Mouse (Mus musculus) liver, embryonic 14.5 days (tissue): ENCODE results near the gene Marcksl1. TPM values are rescaled to one million over a fixed set of nuclear protein-coding genes. Genes with fewer than 3 reads are reported as not detected.
A peak's percentile ranks its signal among the peaks of the same experiment; 100 is the strongest.
"Not testable (repeated sequence)": the region's sequence is repeated elsewhere in the genome, so short reads cannot be mapped to it uniquely, and the experiment has no call there.

Experiments used
- ATAC-seq: fragments of 200-750 bp; cut with Nextera tagmentation; 2 replicates; pipeline ENCODE4 v1.8.0; 2017; ENCODE audit warnings: moderate number of reproducible peaks, mild to moderate bottlenecking, moderate library complexity; ENCODE audit not compliant: insufficient read depth
- DNase-seq, 3 experiments: peaks; one replicate each; pipeline ENCODE4 v3.0.0-alpha.2; 2012 to 2013; ENCODE audit warnings: low read depth in 3 of 3, low spot score in 3 of 3
- H3K27ac ChIP-seq: fragments of 300-500 bp; sonication (generic); 2 replicates; pipeline ENCODE4 v1.5.1; 2014; ENCODE audit warnings: moderate library complexity, mild to moderate bottlenecking, control low read depth, inconsistent platforms
- H3K27me3 ChIP-seq: fragments of 300-500 bp; sonication (generic); 2 replicates; pipeline ENCODE4 v1.6.1; 2014; ENCODE audit warnings: mild to moderate bottlenecking, low read length, moderate library complexity; ENCODE audit not compliant: control insufficient read depth, insufficient read depth
- H3K36me3 ChIP-seq: fragments of 300-500 bp; sonication (generic); replicated peaks from 2 replicates; pipeline ENCODE4 v1.6.1; 2014; ENCODE audit warnings: low read depth; ENCODE audit not compliant: control insufficient read depth, insufficient read depth
- H3K4me1 ChIP-seq, 2 experiments: fragments of 200-500 bp in 1 of 2; fragments of 300-500 bp in 1 of 2; sonication (generic) in 1 of 2; replicated peaks; 2 replicates each; pipeline ENCODE4 v1.6.1; 2012 to 2014; ENCODE audit warnings: antibody characterized with exemption in 1 of 2, inconsistent platforms in 1 of 2, low read length in 1 of 2; ENCODE audit not compliant: control insufficient read depth in 2 of 2, insufficient read depth in 2 of 2
- H3K4me2 ChIP-seq: fragments of 300-500 bp; sonication (generic); 2 replicates; pipeline ENCODE4 v1.6.1; 2014; ENCODE audit warnings: low read depth, mild to moderate bottlenecking, control low read depth, moderate library complexity
- H3K4me3 ChIP-seq, 2 experiments: fragments of 200-500 bp in 1 of 2; fragments of 300-500 bp in 1 of 2; sonication (generic) in 1 of 2; 2 replicates each; pipeline ENCODE4 v1.5.1; 2012 to 2014; ENCODE audit warnings: low read depth in 2 of 2, low read length in 2 of 2, mild to moderate bottlenecking in 2 of 2, control low read depth in 1 of 2, inconsistent platforms in 1 of 2, moderate library complexity in 1 of 2; ENCODE audit not compliant: insufficient read depth in 1 of 2
- H3K9ac ChIP-seq: fragments of 300-500 bp; sonication (generic); replicated peaks from 2 replicates; pipeline ENCODE4 v1.6.1; 2014; ENCODE audit warnings: mild to moderate bottlenecking, control low read depth, moderate library complexity
- H3K9me3 ChIP-seq: fragments of 300-500 bp; sonication (generic); 2 replicates; pipeline ENCODE4 v1.6.1; 2016; ENCODE audit warnings: low read length, mixed read lengths; ENCODE audit not compliant: control insufficient read depth
- CTCF ChIP-seq: IDR thresholded peaks from 2 replicates; pipeline ENCODE4 v1.5.1; 2016; ENCODE audit warnings: antibody characterized with exemption, low read depth, control low read depth
- EP300 ChIP-seq: IDR thresholded peaks from 2 replicates; pipeline ENCODE4 v1.6.1; 2016; ENCODE audit warnings: antibody characterized with exemption, low read depth
- WGBS: fragments of 180-500 bp; shearing (Covaris S2); extraction: QIAGEN DNeasy Blood & Tissue Kit; methylation state at CpG from one replicate; pipeline ENCODE4 v1.1.7; 2014; ENCODE audit not compliant: insufficient replicate concordance; 5-methylcytosine and 5-hydroxymethylcytosine counted together
- polyA plus RNA-seq, 2 experiments: library from polyadenylated mRNA; depleted of rRNA in 1 of 2; stranded (reverse) in 1 of 2; unstranded in 1 of 2; fragments of >200 nt; fragmentation: Nextera tagmentation in 1 of 2; extraction: Ambion mirVana in 1 of 2; gene quantifications; 2 replicates each; pipeline versions ENCODE4 v1.2.1 to v1.2.3; 2012 to 2014

The Marcksl1 gene
- polyA plus RNA-seq, 2 experiments: 34.8 to 38.2 TPM

DNA sequence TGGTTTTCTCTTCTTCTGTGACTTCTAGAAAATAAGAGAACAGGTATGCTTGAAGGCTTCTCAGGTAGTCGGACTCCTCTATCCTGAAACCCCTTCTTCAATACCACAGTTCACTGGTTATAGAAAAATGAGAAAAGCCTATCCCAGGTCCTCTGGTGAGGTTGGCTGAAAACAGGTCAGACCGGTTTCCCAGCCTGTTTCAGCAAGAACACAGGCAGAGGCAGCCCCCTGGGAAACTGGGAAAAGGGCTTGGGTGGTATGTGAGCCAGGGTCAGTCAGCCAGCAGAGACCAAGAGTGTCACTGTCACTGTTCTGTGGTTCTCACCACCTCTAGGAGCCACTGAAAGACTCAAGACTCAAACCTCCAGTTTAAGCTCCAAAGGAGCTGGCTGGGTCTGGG lies 3.5 kb downstream of the Marcksl1 start:
- no peak overlapping the region for H3K4me3 ChIP-seq
- H3K27ac ChIP-seq: no peak overlapping the region
- DNase-seq (no peak), ATAC-seq (no peak)
- H3K9ac ChIP-seq: no peak overlapping the region
- WGBS: 61% methylated on average over 2 of the region's 2 CpGs
- H3K4me1 ChIP-seq: peaks cover 0 to 5% of the 10 kb centered on the region in 2 experiments; a peak in 1 of 4 replicates
- no peaks in the 10 kb centered on the region for H3K9me3 ChIP-seq
- no peak for TF ChIP-seq EP300
- no peak for TF ChIP-seq CTCF
- H3K27me3 ChIP-seq: peaks cover 13% of the 10 kb centered on the region
- H3K36me3 ChIP-seq: peaks cover 37% of the 10 kb centered on the region
- H3K4me2 ChIP-seq: no peak overlapping the region

DNA sequence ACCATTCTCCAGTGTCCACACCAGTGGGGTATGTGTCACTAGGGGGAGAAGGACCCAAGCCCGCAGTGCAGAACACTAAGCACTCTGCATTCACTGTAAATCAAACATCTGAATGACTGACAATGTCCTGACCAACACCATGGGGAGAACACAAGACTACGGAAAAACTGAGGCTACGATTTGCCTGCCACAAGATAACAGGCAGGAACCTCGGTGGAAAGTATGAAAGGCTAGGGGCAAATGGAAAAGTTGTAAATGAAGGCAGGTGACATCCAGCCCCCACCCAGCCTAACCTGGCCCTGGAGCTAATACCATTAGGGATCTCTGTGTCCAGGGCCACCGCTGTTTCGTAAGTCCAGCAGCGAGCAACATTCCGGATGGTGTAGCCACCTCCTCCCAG lies 5.1 kb downstream of the Marcksl1 start:
- ATAC-seq (no peak), DNase-seq (no peak)
- H3K9ac ChIP-seq: no peak overlapping the region
- no peaks in the 10 kb centered on the region for H3K9me3 ChIP-seq
- no peak overlapping the region for H3K27ac ChIP-seq
- H3K4me2 ChIP-seq: no peak overlapping the region
- H3K4me3 ChIP-seq: no peak overlapping the region
- no peak for TF ChIP-seq CTCF
- no peak for TF ChIP-seq EP300
- WGBS: 90% methylated on average over 8 of the region's 8 CpGs
- peaks cover 3% of the 10 kb centered on the region for H3K27me3 ChIP-seq
- no peaks in the 10 kb centered on the region for H3K4me1 ChIP-seq
- H3K36me3 ChIP-seq: peaks cover 53% of the 10 kb centered on the region

DNA sequence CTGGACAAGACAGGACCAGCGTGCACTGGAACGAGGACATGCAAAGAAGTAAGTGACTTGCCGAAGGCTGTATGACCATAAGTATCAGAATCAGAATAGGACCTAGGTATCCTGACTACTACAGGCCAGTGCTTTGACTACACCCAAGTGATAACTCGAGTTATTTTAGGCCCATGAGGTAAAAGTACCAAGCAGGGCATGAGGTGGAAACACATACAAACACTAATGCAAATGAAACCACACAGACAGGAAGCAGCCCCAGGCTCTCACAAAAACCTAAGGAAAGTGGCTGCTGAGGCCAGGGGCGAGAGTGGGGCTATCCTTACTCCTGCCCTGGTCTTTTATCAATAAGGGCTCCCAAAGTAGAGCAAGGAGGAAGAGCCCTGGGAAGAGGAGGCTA lies 12.0 kb downstream of the Marcksl1 start:
- no peak for DNase-seq
- peaks cover 77% of the 10 kb centered on the region for H3K36me3 ChIP-seq
- no peak overlapping the region for H3K27ac ChIP-seq
- TF ChIP-seq EP300: no peak
- no peak for TF ChIP-seq CTCF
- H3K4me1 ChIP-seq: no peaks in the 10 kb centered on the region
- no peak overlapping the region for H3K4me2 ChIP-seq
- no peaks in the 10 kb centered on the region for H3K27me3 ChIP-seq
- 83% methylated on average over 5 of the region's 5 CpGs for WGBS
- H3K9me3 ChIP-seq: no peaks in the 10 kb centered on the region
- no peak overlapping the region for H3K9ac ChIP-seq
- no peak overlapping the region for H3K4me3 ChIP-seq
- ATAC-seq: no peak

DNA sequence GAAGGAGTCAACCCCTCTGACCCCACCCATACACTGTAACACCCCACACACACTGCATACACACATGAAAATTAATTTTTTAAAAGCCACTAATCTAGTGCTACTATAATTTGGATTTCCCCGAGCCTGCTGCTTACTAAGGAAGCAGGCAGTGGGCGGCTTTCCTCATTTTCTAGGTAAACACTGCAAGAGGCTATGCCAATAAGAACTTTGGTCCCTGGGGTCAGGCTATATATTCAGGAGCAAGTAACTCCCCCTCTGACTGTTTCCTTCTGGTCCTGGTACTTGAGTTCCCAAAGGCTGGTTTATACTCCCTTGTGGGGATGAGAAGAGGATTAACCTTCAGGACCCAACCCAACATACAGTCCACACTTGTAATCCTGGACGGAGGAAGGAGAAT lies 12.5 kb downstream of the Marcksl1 start:
- WGBS: 81% methylated on average over 3 of the region's 3 CpGs
- no peak for DNase-seq
- Histone ChIP-seq H3K4me2 (no peak overlapping the region), H3K9me3 (no peaks in the 10 kb centered on the region), H3K4me3 (no peak overlapping the region), H3K36me3 (peaks cover 74% of the 10 kb centered on the region), H3K27ac (no peak overlapping the region), H3K27me3 (no peaks in the 10 kb centered on the region), H3K4me1 (no peaks in the 10 kb centered on the region), H3K9ac (no peak overlapping the region)
- no peak for ATAC-seq
- TF ChIP-seq EP300: no peak
- no peak for TF ChIP-seq CTCF

DNA sequence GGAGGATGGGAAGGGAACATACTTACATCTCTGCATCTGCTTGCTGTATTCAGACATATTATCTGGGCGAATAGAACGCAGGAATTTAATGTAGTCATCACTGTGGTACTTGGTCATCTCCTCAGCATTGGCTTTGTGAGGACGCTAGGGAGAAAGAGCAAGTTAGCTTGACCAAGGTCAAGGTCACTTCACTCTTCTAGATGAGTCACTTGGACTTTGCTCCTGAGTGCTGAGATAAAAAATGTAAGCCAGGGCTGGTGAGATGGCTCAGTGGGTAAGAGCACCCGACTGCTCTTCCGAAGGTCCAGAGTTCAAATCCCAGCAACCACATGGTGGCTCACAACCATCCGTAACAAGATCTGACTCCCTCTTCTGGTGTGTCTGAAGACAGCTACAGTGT lies 15.5 kb downstream of the Marcksl1 start:
- not testable (repeated sequence) for H3K4me2 ChIP-seq, H3K27ac ChIP-seq, H3K9me3 ChIP-seq, H3K4me1 ChIP-seq, H3K9ac ChIP-seq, H3K27me3 ChIP-seq, DNase-seq, H3K4me3 ChIP-seq, ATAC-seq
- WGBS: 84% methylated on average over 5 of the region's 6 CpGs
- peaks cover 58% of the 10 kb centered on the region for H3K36me3 ChIP-seq

DNA sequence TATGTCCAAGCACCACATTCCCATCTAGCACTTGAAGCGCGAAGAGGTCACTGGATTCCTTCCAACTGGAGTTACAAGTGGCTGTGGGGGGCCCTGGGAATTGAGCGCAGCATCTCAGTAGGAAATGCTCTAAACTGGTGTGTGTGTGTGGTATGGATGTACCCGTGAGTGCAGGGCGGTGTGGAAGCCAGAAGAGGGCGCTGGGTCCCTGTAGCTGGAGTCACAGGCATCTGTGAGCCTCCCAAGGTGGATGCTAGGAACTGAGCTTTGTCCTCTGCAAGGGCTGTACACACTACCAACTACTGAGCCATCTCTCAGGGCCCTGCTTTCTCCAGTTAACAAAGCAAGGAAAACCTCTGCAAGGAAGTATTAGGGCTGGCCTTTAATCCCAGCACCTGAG lies 26.6 kb downstream of the Marcksl1 start:
- no peak overlapping the region for H3K27ac ChIP-seq
- H3K4me2 ChIP-seq: no peak overlapping the region; the same call in 1 of the 2 replicates
- ATAC-seq (no peak), DNase-seq (no peak)
- H3K4me3 ChIP-seq: no peak overlapping the region
- H3K27me3 ChIP-seq: no peaks in the 10 kb centered on the region
- 87% methylated on average over 6 of the region's 6 CpGs for WGBS
- H3K36me3 ChIP-seq: peaks cover 6% of the 10 kb centered on the region; the same call in 1 of the 2 replicates
- no peaks in the 10 kb centered on the region for H3K9me3 ChIP-seq
- no peak overlapping the region for H3K9ac ChIP-seq
- peaks cover 13 to 14% of the 10 kb centered on the region in 2 experiments for H3K4me1 ChIP-seq
- TF ChIP-seq CTCF: peak; percentile 86
- no peak for TF ChIP-seq EP300
